Comparison of ENCODE assay signal across 19 mouse cellular contexts in genomic region chr14:121670016-121670415, GRCm38 (mm10).
"Had no signal": no experiment of that assay in that cellular context is flagged by ENCODE, and none has a peak within 500 bp of the region (broad histone marks: within the 10 kb centered on the region; RNA-seq: fewer than 3 reads in every experiment).

No protein-coding gene starts in this region.

- H3K27ac ChIP-seq: limb, embryonic 10.5 days; limb, embryonic 13.5 days; liver, embryonic 13.5 days; stomach, postnatal 0 days had no signal

- H3K4me1 ChIP-seq: liver, embryonic 13.5 days had no signal

- H3K9ac ChIP-seq: limb, embryonic 13.5 days; liver, embryonic 13.5 days had no signal

- H3K4me2 ChIP-seq: limb, embryonic 13.5 days; liver, embryonic 13.5 days; midbrain, embryonic 11.5 days had no signal

- H3K9me3 ChIP-seq: limb, embryonic 10.5 days; liver, embryonic 13.5 days had no signal

- DNase-seq: kidney, adult 2 months; kidney, postnatal 25 days; layer of hippocampus, adult 9-11 months; liver; liver, embryonic 13.5 days; lung, adult 2 months; lung, postnatal 14 days; lung, postnatal 4 days; midbrain, embryonic 14.5 days; right cerebral cortex, adult 18-20 months; right cerebral cortex, postnatal 14 days; right cerebral cortex, postnatal 4 days; thymus, adult 2 months; thymus, postnatal 14 days; thymus, postnatal 4 days had no signal

- H3K4me3 ChIP-seq: limb, embryonic 10.5 days; limb, embryonic 13.5 days; liver, embryonic 13.5 days had no signal

- H3K27me3 ChIP-seq: limb, embryonic 13.5 days; liver, embryonic 13.5 days had no signal

- H3K36me3 ChIP-seq: limb, embryonic 10.5 days; limb, embryonic 13.5 days; liver, embryonic 13.5 days had no signal
